Mouse (Mus musculus) stomach, adult 2 months (tissue): ENCODE results near the gene Olfr1099. TPM values are rescaled to one million over a fixed set of nuclear protein-coding genes. Genes with fewer than 3 reads are reported as not detected.

ENCODE experiments used
- polyA plus RNA-seq: library from polyadenylated mRNA; depleted of rRNA; stranded (reverse); fragments of >200 nt; gene quantifications from 2 replicates; pipeline ENCODE4 v1.2.3, GENCODE M21; 2012; rRNA removed

Olfr1099 gene
- polyA plus RNA-seq = not detected in 2 replicates

GRCm38 (mm10) chr2:86960593-86960992, at the start of gene Olfr1099:
Gene Olfr1099, minus strand, starts transcription at chr2:86960693.

GRCm38 (mm10) chr2:86998098-86998497, 37.6 kb upstream of the Olfr1099 start, which contains the start of gene Olfr1102:
Gene Olfr1102, plus strand, starts transcription at chr2:86998398.

GRCm38 (mm10) chr2:86991121-86991520, 30.6 kb upstream of the Olfr1099 start, which contains the start of gene Olfr1101:
Gene Olfr1101, minus strand, starts transcription at chr2:86991221.

GRCm38 (mm10) chr2:86979854-86980253, 19.4 kb upstream of the Olfr1099 start, which contains the start of gene Olfr1100:
Gene Olfr1100, minus strand, starts transcription at chr2:86979954.

GRCm38 (mm10) chr2:86924445-86924844, 36.0 kb downstream of the Olfr1099 start, which contains the start of gene Olfr1098:
Gene Olfr1098, minus strand, starts transcription at chr2:86924545.

Other genes starting within 250 kb of the Olfr1099 start
- gene Olfr1089, start 227.0 kb downstream of the Olfr1099 start, polyA plus RNA-seq = not detected in 2 replicates
- gene Olfr1090, start 201.7 kb downstream of the Olfr1099 start, polyA plus RNA-seq = not detected in 2 replicates
- not detected in 2 replicates for gene Olfr1093, start 178.2 kb downstream of the Olfr1099 start, polyA plus RNA-seq
- gene Olfr141, start 150.7 kb downstream of the Olfr1099 start, polyA plus RNA-seq = not detected in 2 replicates
- gene Olfr1094, start 136.0 kb downstream of the Olfr1099 start, polyA plus RNA-seq = not detected in 2 replicates
- gene Olfr1095, start 109.0 kb downstream of the Olfr1099 start, polyA plus RNA-seq = not detected in 2 replicates
- gene Gm13723, start 85.9 kb downstream of the Olfr1099 start, polyA plus RNA-seq = not detected in 2 replicates
- not detected in 2 replicates for gene Olfr1097, start 68.5 kb downstream of the Olfr1099 start, polyA plus RNA-seq
- not detected in 2 replicates for gene Olfr1098, start 36.1 kb downstream of the Olfr1099 start, polyA plus RNA-seq
- gene Olfr1100, start 19.3 kb upstream of the Olfr1099 start, polyA plus RNA-seq = not detected in 2 replicates
- gene Olfr1101, start 30.5 kb upstream of the Olfr1099 start, polyA plus RNA-seq = not detected in 2 replicates
- not detected in 2 replicates for gene Olfr1102, start 37.7 kb upstream of the Olfr1099 start, polyA plus RNA-seq
- gene Olfr1104, start 66.4 kb upstream of the Olfr1099 start, polyA plus RNA-seq = not detected in 2 replicates
- gene Olfr1105, start 75.8 kb upstream of the Olfr1099 start, polyA plus RNA-seq = not detected in 2 replicates
- not detected in 2 replicates for gene Olfr1106, start 91.6 kb upstream of the Olfr1099 start, polyA plus RNA-seq
- gene Olfr1107, start 115.1 kb upstream of the Olfr1099 start, polyA plus RNA-seq = not detected in 2 replicates
- not detected in 2 replicates for gene Olfr1109, start 135.3 kb upstream of the Olfr1099 start, polyA plus RNA-seq
- not detected in 2 replicates for gene Olfr259, start 153.9 kb upstream of the Olfr1099 start, polyA plus RNA-seq
- gene Olfr1110, start 179.6 kb upstream of the Olfr1099 start, polyA plus RNA-seq = not detected in 2 replicates
- gene Olfr1111, start 191.9 kb upstream of the Olfr1099 start, polyA plus RNA-seq = not detected in 2 replicates
- gene Olfr1112, start 227.1 kb upstream of the Olfr1099 start, polyA plus RNA-seq = not detected in 2 replicates
- not detected in 2 replicates for gene Olfr1113, start 248.3 kb upstream of the Olfr1099 start, polyA plus RNA-seq